Mouse (Mus musculus) kidney, adult 9 months (tissue): ENCODE results near the gene Zic5.

Experiments used
- DNase-seq: peaks from one replicate; pipeline ENCODE4 v3.0.0; 2022

The Zic5 gene

GRCm38 (mm10) chr14:122479461-122480109 is 14.1 kb upstream of the Zic5 start:
- no peak for DNase-seq

- DNase-seq: no peak
Measured at GRCm38 (mm10) chr14:122478574-122479011, 13.1 kb upstream of the Zic5 start.

- DNase-seq: no peak
Measured at GRCm38 (mm10) chr14:122477971-122478573, 12.6 kb upstream of the Zic5 start.

GRCm38 (mm10) chr14:122477261-122477671 is 11.8 kb upstream of the Zic5 start:
- no peak for DNase-seq

GRCm38 (mm10) chr14:122476822-122477215 is 11.3 kb upstream of the Zic5 start:
- DNase-seq: no peak

GRCm38 (mm10) chr14:122476041-122476821 is 10.8 kb upstream of the Zic5 start:
- DNase-seq: no peak

- DNase-seq: no peak
Measured at GRCm38 (mm10) chr14:122475557-122476040, 10.1 kb upstream of the Zic5 start.

- no peak for DNase-seq
Measured at GRCm38 (mm10) chr14:122474891-122475556, 9.5 kb upstream of the Zic5 start, which contains the start of gene Zic2. Gene Zic2 (plus strand): TSS chr14:122475435.

GRCm38 (mm10) chr14:122474041-122474890 is 8.8 kb upstream of the Zic5 start:
- DNase-seq: no peak

GRCm38 (mm10) chr14:122473211-122473751 is 7.8 kb upstream of the Zic5 start:
- no peak for DNase-seq

- no peak for DNase-seq
Measured at GRCm38 (mm10) chr14:122472647-122473046, 7.2 kb upstream of the Zic5 start.

GRCm38 (mm10) chr14:122472161-122472560 is 6.7 kb upstream of the Zic5 start:
- no peak for DNase-seq

GRCm38 (mm10) chr14:122471449-122472085 is 6.1 kb upstream of the Zic5 start:
- DNase-seq: no peak

GRCm38 (mm10) chr14:122468971-122469755 is 3.7 kb upstream of the Zic5 start:
- DNase-seq: no peak

GRCm38 (mm10) chr14:122467926-122468841 is 2.7 kb upstream of the Zic5 start:
- DNase-seq: no peak

GRCm38 (mm10) chr14:122466756-122467362 is 1.4 kb upstream of the Zic5 start:
- no peak for DNase-seq

GRCm38 (mm10) chr14:122465931-122466490 is 534 bp upstream of the Zic5 start:
- DNase-seq: no peak

GRCm38 (mm10) chr14:122464351-122464762 is 1.1 kb downstream of the Zic5 start:
- no peak for DNase-seq
